Mouse (Mus musculus) heart, postnatal 0 days (tissue): ENCODE results near the gene Cep72. TPM values are rescaled to one million over a fixed set of nuclear protein-coding genes. Genes with fewer than 3 reads are reported as not detected.
"Not testable (repeated sequence)": the region's sequence is repeated elsewhere in the genome, so short reads cannot be mapped to it uniquely, and the experiment has no call there.

ENCODE experiments used
- ATAC-seq: fragments of 200-750 bp; cut with Nextera tagmentation; 2 replicates; pipeline ENCODE4 v1.8.0; 2017; ENCODE audit warnings: low read depth, moderate number of reproducible peaks, moderate library complexity; ENCODE audit not compliant: insufficient read depth
- DNase-seq: peaks from one replicate; pipeline ENCODE4 v3.0.0-alpha.2; 2016; ENCODE audit warnings: low spot score
- H3K27ac ChIP-seq: fragments of 300-500 bp; sonication (generic); 2 replicates; pipeline ENCODE4 v1.5.1; 2014; ENCODE audit warnings: low read depth, mild to moderate bottlenecking
- H3K27me3 ChIP-seq: fragments of 300-500 bp; sonication (generic); 2 replicates; pipeline ENCODE4 v1.6.1; 2014; ENCODE audit warnings: low read length, mixed read lengths; ENCODE audit not compliant: control insufficient read depth, insufficient read depth
- H3K36me3 ChIP-seq: fragments of 300-500 bp; sonication (generic); replicated peaks from 2 replicates; pipeline ENCODE4 v1.6.1; 2014; ENCODE audit warnings: low read length, mixed read lengths; ENCODE audit not compliant: control insufficient read depth, insufficient read depth
- H3K4me1 ChIP-seq: fragments of 300-500 bp; sonication (generic); 2 replicates; pipeline ENCODE4 v1.6.1; 2014; ENCODE audit warnings: antibody characterized with exemption; ENCODE audit not compliant: control insufficient read depth, insufficient read depth
- H3K4me2 ChIP-seq: fragments of 300-500 bp; sonication (generic); 2 replicates; pipeline ENCODE4 v1.6.1; 2014; ENCODE audit warnings: low read depth, mild to moderate bottlenecking, low read length, moderate library complexity
- H3K4me3 ChIP-seq: fragments of 300-500 bp; sonication (generic); 2 replicates; pipeline ENCODE4 v1.5.1; 2014; ENCODE audit warnings: low read depth, low read length
- H3K9ac ChIP-seq: fragments of 300-500 bp; sonication (generic); replicated peaks from 2 replicates; pipeline ENCODE4 v1.6.1; 2014; ENCODE audit warnings: low read depth, low read length, mixed read lengths
- H3K9me3 ChIP-seq: fragments of 300-500 bp; sonication (generic); replicated peaks from 2 replicates; pipeline ENCODE4 v1.6.1; 2016; ENCODE audit warnings: low read length; ENCODE audit not compliant: control insufficient read depth
- CTCF ChIP-seq: IDR thresholded peaks from 2 replicates; pipeline ENCODE4 v1.5.1; 2016; ENCODE audit warnings: antibody characterized with exemption, control low read depth, low read depth
- EP300 ChIP-seq: IDR thresholded peaks from 2 replicates; pipeline ENCODE4 v1.6.1; 2016; ENCODE audit warnings: antibody characterized with exemption, low read depth
- whole genome bisulfite sequencing: fragments of 180-500 bp; shearing (Covaris S2); extraction: QIAGEN DNeasy Blood & Tissue Kit; methylation state at CpG from one replicate; pipeline ENCODE4 v1.1.7; 2014; 5-methylcytosine and 5-hydroxymethylcytosine counted together
- polyA plus RNA-seq: library from polyadenylated mRNA; unstranded; fragments of >200 nt; fragmentation: Nextera tagmentation; extraction: Ambion mirVana; gene quantifications from 2 replicates; pipeline ENCODE4 v1.2.1, GENCODE M21; 2015
- total RNA-seq: library from RNA; depleted of rRNA; stranded (reverse); fragments of >200 nt; gene quantifications from 2 replicates; pipeline ENCODE4 v1.2.3, GENCODE M21; 2014; ENCODE audit warnings: low replicate concordance

Cep72 gene
- total and polyA plus RNA-seq, 2 experiments from 2014 or later, result 3.9 to 4.5 TPM

DNA sequence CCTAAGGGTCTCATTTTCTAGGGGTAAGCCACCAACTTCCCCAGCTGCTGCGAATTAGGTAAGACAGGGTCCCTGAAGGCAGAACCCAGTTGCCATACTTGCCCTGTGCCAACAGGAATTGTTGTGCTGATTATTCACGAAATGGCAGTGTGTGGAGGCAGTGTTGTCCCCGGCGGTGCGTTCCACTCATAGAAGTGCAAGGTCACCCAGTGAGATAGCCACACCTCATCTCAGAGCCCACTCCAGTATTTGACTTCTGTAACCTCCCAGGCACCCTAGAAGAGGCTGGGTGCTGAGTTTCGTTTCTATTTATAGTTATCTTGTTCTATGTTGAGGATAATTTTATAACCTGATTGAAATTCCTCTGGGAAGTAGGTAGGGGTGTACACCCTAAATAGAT, 36.8 kb upstream of the Cep72 start:
- ATAC-seq (peak; percentile 80), DNase-seq (peak; percentile 65)
- Histone ChIP-seq H3K27me3 (no peaks in the 10 kb centered on the region), H3K4me1 (peaks cover 11% of the 10 kb centered on the region), H3K27ac (peak overlapping the region; percentile 71), H3K36me3 (no peaks in the 10 kb centered on the region), H3K9ac (no peak overlapping the region), H3K4me3 (no peak overlapping the region), H3K4me2 (no peak overlapping the region), H3K9me3 (no peaks in the 10 kb centered on the region)
- TF ChIP-seq CTCF, result no peak
- TF ChIP-seq EP300, result no peak
- WGBS, result 39% methylated on average over 6 of the region's 6 CpGs

DNA sequence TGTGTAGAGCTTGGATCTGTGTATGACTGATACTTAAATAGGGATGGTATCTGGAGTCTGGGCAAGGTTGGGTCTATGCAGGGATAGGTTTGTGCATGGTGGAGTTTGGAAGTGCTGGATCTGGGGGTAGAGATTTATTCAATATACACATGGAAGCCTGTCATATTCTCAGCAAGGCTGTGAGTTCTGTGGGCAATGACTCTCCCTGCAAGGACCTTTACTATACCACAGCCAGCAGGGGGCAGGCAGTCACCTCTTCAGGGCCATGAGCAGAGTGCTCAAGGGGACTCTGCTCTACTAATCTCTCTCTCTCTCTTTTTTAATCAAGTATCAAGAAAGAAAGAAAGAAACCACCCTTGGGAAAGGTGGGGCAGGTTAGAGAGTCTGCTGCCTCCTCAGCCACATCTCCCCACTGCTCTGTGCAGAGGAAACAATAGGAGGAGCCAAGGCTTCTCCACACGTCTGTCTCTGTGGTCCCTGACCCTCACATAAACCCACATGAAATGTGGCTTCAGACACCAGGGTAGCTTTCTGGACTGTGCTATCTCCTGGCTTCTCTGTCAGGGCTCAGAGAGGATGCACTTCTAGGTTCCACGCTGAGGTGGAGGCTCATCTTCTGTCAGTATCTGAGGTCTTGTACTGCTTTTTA, 34.7 kb upstream of the Cep72 start:
- Histone ChIP-seq H3K9me3 (no peaks in the 10 kb centered on the region), H3K4me1 (peaks cover 12% of the 10 kb centered on the region), H3K9ac (no peak overlapping the region), H3K36me3 (no peaks in the 10 kb centered on the region), H3K27ac (no peak overlapping the region), H3K4me2 (no peak overlapping the region), H3K27me3 (no peaks in the 10 kb centered on the region), H3K4me3 (no peak overlapping the region)
- 36% methylated on average over 2 of the region's 2 CpGs for WGBS
- peak; percentile 78 for DNase-seq
- TF ChIP-seq CTCF (peak; percentile 90), EP300 (no peak)
- ATAC-seq, result peak; percentile 80

DNA sequence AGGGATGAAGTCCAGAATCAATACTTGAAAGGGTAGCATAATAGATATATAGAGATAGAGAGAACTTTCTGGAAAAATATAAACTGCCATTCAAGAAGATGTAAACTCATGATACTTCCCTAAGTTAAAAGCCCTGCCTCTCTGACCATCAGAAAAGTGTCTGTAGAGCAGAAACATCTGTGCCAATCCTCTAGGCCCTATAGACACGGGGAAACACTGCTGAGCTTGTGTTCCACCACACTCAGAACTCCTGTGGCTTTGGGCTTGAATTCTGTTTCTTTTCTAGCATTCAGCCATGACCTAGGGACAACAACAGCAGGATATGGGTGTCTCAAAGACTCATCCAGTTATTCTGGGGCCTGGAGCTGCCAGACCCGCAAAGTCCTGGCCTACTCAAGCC, 33.8 kb upstream of the Cep72 start:
- H3K27me3 ChIP-seq, result no peaks in the 10 kb centered on the region
- no peak for ATAC-seq
- TF ChIP-seq CTCF (no peak), EP300 (no peak)

DNA sequence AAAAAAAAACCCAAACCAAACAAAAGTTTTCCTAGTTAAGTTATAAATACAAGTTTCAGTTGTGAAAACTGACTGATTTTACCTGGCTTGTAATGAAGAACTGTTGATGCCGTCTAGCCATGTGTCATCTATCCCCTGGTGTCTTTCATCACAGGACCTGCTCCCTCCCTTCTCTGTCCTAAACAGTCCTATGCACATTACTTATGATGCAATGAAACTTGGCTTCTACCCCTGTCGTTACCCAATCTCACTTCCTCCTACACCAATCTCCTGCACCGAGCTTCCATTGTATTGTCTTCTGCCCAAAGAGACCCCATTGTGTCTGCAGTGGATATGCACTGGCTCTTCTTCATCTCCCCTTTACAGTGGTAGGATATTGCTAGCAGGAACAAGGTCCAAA, 28.2 kb upstream of the Cep72 start:
- 56% methylated on average over 3 of the region's 3 CpGs for WGBS
- no peak for DNase-seq
- TF ChIP-seq EP300 (no peak), CTCF (no peak)
- Histone ChIP-seq H3K36me3 (no peaks in the 10 kb centered on the region), H3K27ac (no peak overlapping the region), H3K9me3 (no peaks in the 10 kb centered on the region), H3K4me2 (no peak overlapping the region), H3K9ac (no peak overlapping the region), H3K27me3 (no peaks in the 10 kb centered on the region), H3K4me1 (0 out of 2 replicates have a peak, but pooled peaks cover 10% of the 10 kb centered on the region), H3K4me3 (no peak overlapping the region)
- ATAC-seq, result no peak

More for the DNA sequence above, 33.8 kb upstream of the Cep72 start:
- H3K27ac ChIP-seq, result no peak overlapping the region
- H3K9me3 ChIP-seq, result no peaks in the 10 kb centered on the region
- no peak overlapping the region for H3K9ac ChIP-seq
- DNase-seq, result no peak
- no peak overlapping the region for H3K4me3 ChIP-seq
- WGBS, result 59% methylated on average over 2 of the region's 2 CpGs
- no peaks in the 10 kb centered on the region for H3K36me3 ChIP-seq
- peaks cover 14% of the 10 kb centered on the region for H3K4me1 ChIP-seq
- no peak overlapping the region for H3K4me2 ChIP-seq

DNA sequence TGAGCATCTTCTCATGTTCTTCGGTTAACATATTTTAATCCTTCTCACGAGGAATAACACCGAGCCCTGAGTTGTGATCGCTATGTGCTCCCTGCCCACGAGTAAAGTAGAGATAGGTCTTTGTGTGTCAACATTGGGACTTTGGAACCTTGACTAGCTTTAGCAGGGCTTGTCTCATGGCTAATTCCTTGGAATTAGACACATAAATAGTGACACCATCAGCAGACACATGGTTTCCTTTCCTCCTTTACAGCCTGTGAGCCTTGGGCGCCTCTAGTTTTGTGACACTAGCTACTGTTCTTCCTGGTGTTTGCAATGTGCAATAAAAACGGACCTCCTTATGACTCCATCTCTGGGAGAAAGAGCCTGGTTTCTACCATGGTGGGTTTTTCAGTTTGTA, 11.3 kb upstream of the Cep72 start:
- TF ChIP-seq CTCF (no peak), EP300 (no peak)
- Histone ChIP-seq H3K9me3 (no peaks in the 10 kb centered on the region), H3K27me3 (no peaks in the 10 kb centered on the region), H3K4me2 (no peak overlapping the region), H3K4me1 (no peaks in the 10 kb centered on the region), H3K4me3 (no peak overlapping the region), H3K9ac (no peak overlapping the region), H3K27ac (no peak overlapping the region), H3K36me3 (no peaks in the 10 kb centered on the region)
- DNase-seq (no peak), ATAC-seq (no peak)
- 84% methylated on average over 7 of the region's 7 CpGs for WGBS

DNA sequence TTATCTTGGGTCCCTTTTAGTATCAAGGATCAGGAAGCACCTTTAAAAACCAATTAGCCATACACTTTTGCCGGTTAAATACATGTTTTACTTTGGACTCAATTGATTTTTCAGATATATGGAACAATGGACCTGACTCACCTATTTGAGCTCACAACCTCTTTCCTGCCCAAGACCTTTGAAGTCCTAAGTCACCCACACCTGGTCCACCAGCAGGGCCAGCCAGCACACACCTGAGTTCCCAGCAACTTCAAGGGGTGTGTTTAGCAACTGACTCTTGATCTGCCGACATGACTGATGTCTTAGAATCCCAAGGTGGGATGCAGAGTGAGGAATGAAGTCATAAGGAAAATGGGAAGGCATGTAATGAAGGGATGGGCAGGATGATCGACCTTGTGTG, 9.6 kb upstream of the Cep72 start:
- TF ChIP-seq CTCF (no peak), EP300 (no peak)
- DNase-seq (no peak), ATAC-seq (no peak)
- Histone ChIP-seq H3K36me3 (no peaks in the 10 kb centered on the region), H3K9me3 (no peaks in the 10 kb centered on the region), H3K9ac (no peak overlapping the region), H3K4me2 (no peak overlapping the region), H3K27ac (no peak overlapping the region), H3K27me3 (no peaks in the 10 kb centered on the region), H3K4me3 (no peak overlapping the region), H3K4me1 (no peaks in the 10 kb centered on the region)
- 68% methylated on average over 3 of the region's 3 CpGs for WGBS

DNA sequence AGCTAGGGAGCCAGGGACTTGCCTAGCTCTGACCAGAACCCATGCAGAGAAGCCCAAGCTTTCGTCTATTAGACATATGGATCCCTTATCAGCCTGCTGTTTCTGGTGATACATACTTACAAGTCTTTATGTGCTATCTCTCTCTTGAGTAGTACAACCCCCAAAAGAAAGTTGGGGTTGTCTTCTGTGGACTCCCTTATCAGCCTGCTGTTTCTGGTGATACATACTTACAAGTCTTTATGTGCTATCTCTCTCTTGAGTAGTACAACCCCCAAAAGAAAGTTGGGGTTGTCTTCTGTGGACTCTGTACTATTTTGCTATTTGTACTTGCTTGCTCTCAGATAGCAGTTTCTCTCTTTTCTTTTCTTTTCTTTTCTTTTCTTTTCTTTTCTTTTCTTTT, 9.1 kb upstream of the Cep72 start:
- H3K9ac ChIP-seq, DNase-seq, H3K27ac ChIP-seq, H3K4me2 ChIP-seq, H3K36me3 ChIP-seq, H3K9me3 ChIP-seq, ATAC-seq, H3K4me1 ChIP-seq, H3K4me3 ChIP-seq, H3K27me3 ChIP-seq: not testable (repeated sequence)
- 50% methylated on average over 1 of the region's 1 CpGs for WGBS
